Mouse (Mus musculus) midbrain, embryonic 15.5 days (tissue): ENCODE measurements around the gene Fbrsl1. TPM values are rescaled to one million over a fixed set of nuclear protein-coding genes. Genes with fewer than 3 reads are reported as not detected.

Experiments
- ATAC-seq: fragments of 200-750 bp; cut with Nextera tagmentation; replicated peaks from 2 replicates; pipeline ENCODE4 v1.8.0; 2017; ENCODE audit warnings: moderate TSS enrichment
- H3K27ac ChIP-seq: fragments of 300-500 bp; sonication (generic); 2 replicates; pipeline ENCODE4 v1.5.1; 2015; ENCODE audit warnings: mild to moderate bottlenecking, inconsistent platforms
- H3K27me3 ChIP-seq: fragments of 300-500 bp; sonication (generic); replicated peaks from 2 replicates; pipeline ENCODE4 v1.6.1; 2015; ENCODE audit warnings: inconsistent platforms
- H3K36me3 ChIP-seq: fragments of 300-500 bp; sonication (generic); replicated peaks from 2 replicates; pipeline ENCODE4 v1.6.1; 2015; ENCODE audit warnings: inconsistent platforms
- H3K4me1 ChIP-seq: fragments of 300-500 bp; sonication (generic); 2 replicates; pipeline ENCODE4 v1.6.1; 2015; ENCODE audit warnings: inconsistent platforms
- H3K4me2 ChIP-seq: fragments of 300-500 bp; sonication (generic); 2 replicates; pipeline ENCODE4 v1.6.1; 2015; ENCODE audit warnings: inconsistent platforms, mild to moderate bottlenecking, moderate library complexity
- H3K4me3 ChIP-seq: fragments of 300-500 bp; sonication (generic); 2 replicates; pipeline ENCODE4 v1.5.1; 2015; ENCODE audit warnings: mild to moderate bottlenecking, inconsistent platforms
- H3K9ac ChIP-seq: fragments of 300-500 bp; sonication (generic); 2 replicates; pipeline ENCODE4 v1.6.1; 2015; ENCODE audit warnings: mild to moderate bottlenecking, inconsistent platforms
- H3K9me3 ChIP-seq: fragments of 300-500 bp; sonication (generic); 2 replicates; pipeline ENCODE4 v1.6.1; 2016; ENCODE audit warnings: inconsistent platforms
- WGBS: fragments of 180-500 bp; shearing (Covaris S2); methylation state at CpG from one replicate; pipeline ENCODE4 v1.1.7; 2015; ENCODE audit warnings: mixed read lengths; 5-methylcytosine and 5-hydroxymethylcytosine counted together
- polyA plus RNA-seq: library from polyadenylated mRNA; unstranded; fragments of >200 nt; fragmentation: Nextera tagmentation; extraction: Ambion mirVana; gene quantifications from 2 replicates; pipeline ENCODE4 v1.2.1, GENCODE M21; 2015

Fbrsl1 gene
- polyA plus RNA-seq, 1 experiment from 2014 or later, result 24.2 TPM

DNA sequence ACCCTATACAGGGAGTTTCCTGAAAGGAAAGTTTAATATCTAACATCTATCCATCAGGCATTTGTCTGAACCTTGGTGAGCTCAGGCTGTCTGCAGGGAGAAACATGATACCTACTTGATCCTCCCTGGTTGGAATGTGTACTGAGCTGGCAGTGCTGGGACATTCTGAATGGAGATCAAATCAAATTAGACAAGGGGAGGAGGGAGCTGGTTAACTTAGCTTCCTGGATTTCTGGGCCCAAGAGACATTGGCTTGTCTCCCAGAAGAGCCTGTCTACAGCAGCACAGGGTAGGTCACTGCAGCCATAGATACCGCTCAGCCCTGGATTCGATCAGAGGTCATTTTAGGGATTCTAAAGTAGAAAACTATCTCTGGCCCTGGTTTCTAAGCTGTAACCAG, 109.5 kb downstream of the Fbrsl1 start:
- Histone ChIP-seq H3K4me2 (no peak overlapping the region), H3K9ac (no peak overlapping the region), H3K4me1 (peaks cover 13% of the 10 kb centered on the region), H3K27ac (no peak overlapping the region), H3K27me3 (peaks cover 11% of the 10 kb centered on the region), H3K4me3 (no peak overlapping the region), H3K36me3 (no peaks in the 10 kb centered on the region), H3K9me3 (no peaks in the 10 kb centered on the region)
- WGBS, result 94% methylated on average over 2 of the region's 2 CpGs
- ATAC-seq, result no peak

DNA sequence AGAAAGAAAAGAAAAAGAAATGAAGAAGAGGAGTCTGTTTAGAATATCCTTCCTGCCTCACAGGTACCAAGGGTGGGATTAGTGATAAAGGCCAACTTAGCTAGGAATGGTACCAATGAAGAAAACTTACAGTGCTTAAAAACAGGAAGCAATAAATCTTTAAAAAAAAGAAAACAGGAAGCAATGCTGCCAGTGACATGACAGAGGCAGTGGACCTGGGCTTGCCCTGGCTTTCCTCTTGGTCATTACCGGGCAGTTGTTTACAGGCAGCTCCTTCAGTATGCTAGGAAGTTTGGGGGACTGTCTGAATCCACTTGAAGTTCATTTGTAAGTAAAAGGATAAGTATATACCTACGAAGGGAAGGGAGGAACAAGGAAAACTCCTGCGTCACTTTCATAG, 117.8 kb downstream of the Fbrsl1 start:
- no peak overlapping the region for H3K4me2 ChIP-seq
- WGBS, result 90% methylated on average over 3 of the region's 3 CpGs
- no peaks in the 10 kb centered on the region for H3K9me3 ChIP-seq
- H3K4me1 ChIP-seq, result no peaks in the 10 kb centered on the region
- H3K27ac ChIP-seq, result no peak overlapping the region
- H3K4me3 ChIP-seq, result no peak overlapping the region
- no peak overlapping the region for H3K9ac ChIP-seq
- no peaks in the 10 kb centered on the region for H3K27me3 ChIP-seq
- H3K36me3 ChIP-seq, result peaks cover 7% of the 10 kb centered on the region
- ATAC-seq, result no peak

DNA sequence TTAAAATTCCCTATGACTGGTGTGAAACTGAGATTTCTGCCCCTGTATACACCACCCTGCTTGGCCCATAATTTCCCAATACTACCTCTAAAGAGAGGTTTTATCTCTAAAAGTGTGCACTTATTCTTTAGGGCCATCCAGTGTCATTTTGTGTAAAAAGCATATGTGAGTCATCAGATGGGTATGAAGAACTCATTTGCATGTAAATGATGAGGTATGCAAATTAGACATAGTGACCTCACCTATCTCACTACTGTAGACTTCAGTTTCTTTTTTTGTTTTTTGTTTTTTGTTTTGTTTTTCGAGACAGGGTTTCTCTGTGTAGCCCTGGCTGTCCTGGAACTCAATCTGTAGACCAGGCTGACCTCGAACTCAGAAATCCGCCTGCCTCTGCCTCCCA, 135.2 kb downstream of the Fbrsl1 start:
- no peak overlapping the region for H3K4me3 ChIP-seq
- ATAC-seq, result no peak
- H3K27ac ChIP-seq, result no peak overlapping the region
- no peaks in the 10 kb centered on the region for H3K9me3 ChIP-seq
- no peak overlapping the region for H3K4me2 ChIP-seq
- WGBS, result 91% methylated on average over 3 of the region's 3 CpGs
- H3K36me3 ChIP-seq, result no peaks in the 10 kb centered on the region
- no peaks in the 10 kb centered on the region for H3K4me1 ChIP-seq
- no peak overlapping the region for H3K9ac ChIP-seq
- no peaks in the 10 kb centered on the region for H3K27me3 ChIP-seq

Other genes with a start within 250 kb of the Fbrsl1 start
- 20.6 and 22.6 TPM in 2 replicates for gene Ankle2, start 217.5 kb downstream of the Fbrsl1 start, polyA plus RNA-seq
- gene Pgam5, start 178.6 kb downstream of the Fbrsl1 start, polyA plus RNA-seq, result 104 and 110 TPM in 2 replicates
- 11.3 and 11.5 TPM in 2 replicates for gene Pxmp2, start 162.3 kb downstream of the Fbrsl1 start, polyA plus RNA-seq
- gene Pole, start 162.2 kb downstream of the Fbrsl1 start, polyA plus RNA-seq, result 7.5 and 7.7 TPM in 2 replicates
- 7.7 and 8.4 TPM in 2 replicates for gene P2rx2, start 105.3 kb downstream of the Fbrsl1 start, polyA plus RNA-seq
- gene Lrcol1, start 103.8 kb downstream of the Fbrsl1 start, polyA plus RNA-seq, result not detected in 2 replicates
- gene Galnt9, start 95.9 kb upstream of the Fbrsl1 start, polyA plus RNA-seq, result 26.7 and 26.8 TPM in 2 replicates
- gene Noc4l, start 204.9 kb upstream of the Fbrsl1 start, polyA plus RNA-seq, result 48.1 and 50.1 TPM in 2 replicates
- 21.0 and 22.0 TPM in 2 replicates for gene Ddx51, start 204.9 kb upstream of the Fbrsl1 start, polyA plus RNA-seq